Mouse (Mus musculus): ENCODE measurements around the gene Chst1.

- TF ChIP-seq POLR2A (IDR thresholded peaks at IDR 0.05; ENCODE audit: extremely low read depth, insufficient read depth, low read length) (no peak), CTCF (IDR thresholded peaks at IDR 0.05; ENCODE audit: extremely low read depth, insufficient read depth, low read length) (peak; percentile 61)
These were observed 2.2 kb upstream of the Chst1 start for GRCm38 (mm10) chr2:92597291-92597690.

All from cortical plate, adult 2 months (tissue).